Mouse (Mus musculus) adrenal gland, postnatal 36 days (tissue): ENCODE data around the gene Pdgfra. TPM values are rescaled to one million over a fixed set of nuclear protein-coding genes. Genes with fewer than 3 reads are reported as not detected.

Experiments used
- DNase-seq, 2 experiments: peaks; one replicate each; pipeline ENCODE4 v3.0.0; 2021; ENCODE audit warnings: mixed read lengths in 1 of 2
- microRNA-seq: library from miRNA; unstranded; fragments of <30 nt; microRNA quantifications from one replicate; pipeline ENCODE4 v1.2.0, GENCODE M21; 2021
- total RNA-seq, 2 experiments: library from RNA; stranded (reverse); gene quantifications; 2 replicates each; pipeline ENCODE4 v1.2.3; 2021

Gene Pdgfra
- total RNA-seq, 2 experiments from 2014 or later, result 33.4 to 48.2 TPM

DNA sequence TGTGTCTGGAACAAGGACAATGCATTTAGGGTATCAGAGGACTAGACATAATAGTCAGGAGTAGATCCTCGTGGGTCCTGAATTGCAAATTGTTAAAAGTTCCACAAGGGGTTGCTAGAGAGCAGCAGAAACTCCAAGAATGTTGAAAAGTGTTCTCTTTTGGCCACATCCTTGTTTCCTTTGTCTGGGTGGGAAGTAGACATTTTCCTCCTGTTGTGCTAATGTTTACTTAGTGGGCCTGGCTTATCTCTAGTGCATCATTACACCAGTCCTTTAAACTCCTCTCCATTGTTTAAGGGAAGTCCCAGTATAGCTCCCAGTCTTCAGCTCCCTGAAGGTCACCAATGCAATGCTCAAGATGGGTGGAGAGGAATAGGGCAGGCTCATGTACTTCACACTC lies 57.9 kb downstream of the Pdgfra start:
- peak in 1 of 2 experiments; percentile 18 for DNase-seq

- peak in 1 of 2 experiments; percentile 15 for DNase-seq
These were observed 62.4 kb downstream of the Pdgfra start for GRCm38 (mm10) chr5:75214520-75214919.

DNA sequence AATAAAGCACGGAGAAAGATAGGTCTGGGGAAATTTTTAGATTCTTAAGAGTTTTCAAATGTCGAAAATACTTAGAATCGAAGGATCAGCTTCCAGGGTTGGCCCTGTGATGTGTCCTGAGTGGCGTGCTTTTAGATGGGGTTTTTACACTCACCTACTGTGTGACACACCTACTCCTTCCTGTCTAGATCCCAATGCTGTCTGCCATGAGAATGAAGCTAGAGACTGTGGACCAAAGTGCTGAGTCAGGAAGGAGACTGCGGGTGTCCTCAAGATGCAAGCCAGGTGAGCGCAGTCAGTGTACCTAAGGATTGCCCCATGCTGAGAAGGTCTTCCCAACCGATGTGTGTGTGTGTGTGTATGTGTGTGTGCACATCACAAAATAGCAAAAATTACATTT lies 62.8 kb downstream of the Pdgfra start:
- DNase-seq, result no peak

DNA sequence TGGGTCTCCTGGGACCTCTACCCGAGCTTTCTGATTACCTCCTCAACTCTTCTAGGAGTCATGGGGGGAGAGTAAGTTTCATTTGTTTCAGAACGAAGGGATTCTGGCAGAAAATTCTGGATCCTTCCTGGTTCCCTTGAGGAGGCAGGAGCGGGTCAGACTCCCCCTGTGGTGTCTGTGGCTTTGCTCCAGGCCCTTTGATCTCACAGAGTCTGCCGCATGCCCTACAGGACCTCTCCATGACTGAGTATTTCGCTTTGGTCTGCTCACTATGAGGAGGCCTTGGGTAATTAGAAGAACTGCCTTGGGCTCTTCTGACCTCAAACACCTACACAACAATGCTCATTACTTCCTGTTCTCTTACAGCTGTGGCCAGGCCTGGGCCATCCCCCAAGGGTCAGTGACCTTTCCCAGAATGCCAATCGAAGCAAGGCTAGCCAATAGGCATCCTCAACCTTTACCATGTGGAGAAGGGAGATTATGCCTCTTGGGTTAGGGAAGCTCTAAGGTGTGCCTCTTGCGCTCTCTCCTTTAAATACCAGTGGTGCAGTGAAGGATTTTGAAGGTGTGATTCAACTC lies 63.7 kb downstream of the Pdgfra start:
- peak in 1 of 2 experiments; percentile 3 for DNase-seq

- no peak for DNase-seq
These were observed 69.5 kb downstream of the Pdgfra start for GRCm38 (mm10) chr5:75221610-75222009.

DNA sequence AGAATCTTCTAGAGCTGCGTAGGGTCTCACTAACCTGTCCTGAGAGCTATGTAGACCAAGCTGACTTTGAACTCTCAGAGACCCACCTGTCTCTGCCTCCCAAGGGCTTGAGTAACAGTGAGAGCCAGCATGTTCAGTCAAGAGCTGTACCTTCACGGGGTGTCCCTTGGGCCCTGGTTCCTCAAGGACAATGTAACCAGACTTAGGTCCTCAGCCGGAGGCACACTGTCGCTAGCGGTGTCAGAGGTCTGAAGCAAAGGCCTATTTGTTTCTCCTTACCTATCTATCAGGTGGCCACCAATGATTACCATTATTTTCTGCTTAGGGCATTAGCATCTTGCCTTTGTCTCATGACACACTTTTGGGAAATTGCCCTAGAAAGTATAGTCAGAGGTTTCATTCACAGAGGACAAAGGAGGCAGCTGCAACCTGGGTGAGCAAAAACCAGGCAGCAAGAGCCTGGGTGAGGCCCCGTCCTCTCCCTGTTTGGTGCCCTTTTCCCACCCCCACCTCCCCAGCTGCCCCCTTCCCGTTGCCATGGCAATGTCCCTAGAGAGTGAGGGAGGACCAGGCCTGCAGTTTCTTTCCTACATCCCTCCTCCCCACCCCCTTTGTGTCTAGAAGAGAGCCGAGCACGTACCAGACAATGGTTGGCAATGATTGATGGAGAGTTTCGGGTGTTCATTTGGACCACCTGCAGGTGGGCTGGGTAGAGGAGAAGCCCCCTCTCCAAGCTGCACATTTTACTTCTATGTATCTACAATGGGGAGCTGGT lies 70.6 kb downstream of the Pdgfra start:
- DNase-seq, result no peak

DNA sequence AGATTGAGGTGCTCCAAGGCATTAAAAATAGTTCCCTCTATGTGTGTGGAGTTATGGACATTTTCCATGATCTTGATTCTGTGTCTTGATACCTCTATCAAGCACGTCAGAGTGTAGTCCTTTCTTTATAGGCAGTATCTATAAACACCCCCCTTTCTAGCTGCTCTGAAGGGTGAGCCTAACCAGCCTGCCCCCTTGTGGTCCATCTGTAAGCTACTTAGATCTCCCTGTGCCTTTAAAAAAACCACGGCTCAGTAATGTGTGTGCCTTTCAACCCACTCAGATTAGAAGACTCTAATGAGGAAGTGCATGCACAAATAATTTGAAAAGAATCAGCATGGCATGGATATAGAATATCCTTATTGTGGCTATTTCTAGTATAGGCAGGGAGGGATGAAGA lies 86.3 kb downstream of the Pdgfra start:
- peak in 1 of 2 experiments; percentile 31 for DNase-seq

- no peak for DNase-seq
These were observed 87.1 kb downstream of the Pdgfra start for GRCm38 (mm10) chr5:75238928-75239777.

DNA sequence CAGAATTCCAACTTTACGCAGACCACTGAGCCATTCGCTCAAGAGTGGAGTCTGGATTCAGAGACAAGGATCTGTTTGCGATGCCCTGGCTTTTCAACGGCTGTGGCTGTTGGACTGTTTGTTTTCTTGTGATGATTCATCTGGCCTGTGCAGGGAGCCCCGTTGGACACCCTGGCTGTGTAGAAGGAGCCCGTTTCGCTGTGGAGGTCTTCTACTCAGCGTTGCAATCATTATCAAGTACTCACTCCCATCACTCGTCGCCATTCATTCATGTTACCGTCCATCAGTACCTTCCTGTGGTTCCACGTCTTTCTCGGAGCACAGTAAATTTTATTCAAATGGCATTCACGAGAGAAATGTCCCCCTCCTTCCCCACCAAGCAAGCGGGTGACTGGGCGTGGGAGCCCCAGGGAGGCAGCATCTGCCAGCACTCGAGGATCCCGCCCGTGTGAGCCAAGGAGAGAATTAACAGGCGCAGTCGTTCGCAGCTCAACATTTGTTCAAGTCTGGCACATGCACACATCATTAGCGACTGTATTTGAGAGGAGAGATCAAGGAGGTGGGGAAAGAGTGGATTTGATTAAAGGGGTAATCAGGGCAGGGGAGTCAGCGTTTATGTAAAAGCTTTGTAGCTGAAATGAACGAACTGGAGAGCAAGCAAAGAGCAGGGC lies 95.1 kb downstream of the Pdgfra start:
- no peak for DNase-seq

Small RNA genes lying within 50 kb of the gene (microRNA-seq; reads per million reads assigned to microRNA genes)
- not detected for gene Mir7025

Other genes with a start within 250 kb of the Pdgfra start
- 10 to 100 TPM; 29.3 to 35.6 TPM for gene Chic2, start 107.5 kb upstream of the Pdgfra start, total RNA-seq
- gene Gsx2, start 76.7 kb upstream of the Pdgfra start, total RNA-seq, result not detected